Mouse (Mus musculus): ENCODE data around the gene Rabgap1l.

Rabgap1l gene

DNA sequence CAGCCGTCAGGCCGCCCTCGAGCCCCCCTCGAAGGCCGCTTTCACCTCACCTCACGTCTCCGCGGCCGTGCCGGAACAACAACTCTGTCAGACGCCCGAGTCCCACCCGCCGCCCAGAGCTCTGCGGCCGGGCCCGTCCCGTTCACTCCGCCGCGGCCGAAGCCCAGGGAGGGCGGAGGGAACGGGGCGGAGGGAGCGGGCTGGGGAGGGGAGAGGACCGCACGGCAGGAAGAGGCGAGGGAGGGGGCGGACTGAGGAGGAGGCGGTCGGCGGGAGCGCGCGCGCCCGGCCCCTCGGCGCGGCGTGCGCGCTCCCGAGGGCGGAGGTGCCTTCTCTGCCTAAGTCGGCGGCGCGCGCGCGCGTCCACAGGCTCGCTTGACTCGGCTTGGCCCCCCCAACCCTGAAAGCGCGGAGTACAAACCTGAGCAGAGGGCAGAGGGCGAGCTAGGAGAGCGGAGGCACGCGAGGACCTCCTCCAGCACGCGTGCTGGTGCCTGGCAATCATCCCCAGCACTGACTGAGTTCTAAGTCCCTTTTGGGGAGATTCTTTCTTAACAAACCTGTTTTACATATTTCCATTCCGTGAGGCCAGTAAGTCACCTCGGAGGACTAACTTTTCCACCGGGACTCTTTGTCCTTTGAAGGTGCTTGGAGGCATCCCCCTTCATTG is at the start of gene Rabgap1l:
Gene Rabgap1l, minus strand, starts transcription at position 526 of the 670 bp plus-strand sequence.
- peak; percentile 95 for DNase-seq (ENCODE audit: low spot score)

- DNase-seq (ENCODE audit: low spot score), result no peak
Observed at GRCm38 (mm10) chr1:160842567-160842966, 49.6 kb upstream of the Rabgap1l start.

DNA sequence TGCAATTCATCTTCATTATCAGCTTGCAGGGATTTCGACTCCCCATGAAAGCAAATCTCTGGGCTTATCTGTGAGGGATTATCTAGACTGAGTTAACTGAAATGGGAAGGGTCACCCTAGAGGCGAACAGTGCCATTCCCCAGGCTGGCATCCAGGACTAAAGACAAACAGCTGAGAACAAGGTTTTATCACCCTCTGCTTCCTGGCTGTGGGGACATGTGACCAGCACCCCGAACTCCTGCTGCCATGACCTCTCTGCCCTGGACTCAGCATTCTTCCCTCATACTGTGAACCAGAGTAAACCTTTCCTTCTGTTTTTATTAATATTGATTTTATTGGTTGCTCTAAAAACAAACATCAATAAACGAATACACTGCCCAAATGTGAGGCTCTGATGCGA is 47.6 kb upstream of the Rabgap1l start:
- DNase-seq (ENCODE audit: low spot score), result no peak

- DNase-seq (ENCODE audit: low spot score), result no peak
Observed at GRCm38 (mm10) chr1:160839095-160839494, 46.1 kb upstream of the Rabgap1l start.

GRCm38 (mm10) chr1:160834446-160834845 is 41.4 kb upstream of the Rabgap1l start:
- no peak for DNase-seq (ENCODE audit: low spot score)

- DNase-seq (ENCODE audit: low spot score), result no peak
Observed at GRCm38 (mm10) chr1:160832267-160833021, 39.4 kb upstream of the Rabgap1l start.

- no peak for DNase-seq (ENCODE audit: low spot score)
Observed at GRCm38 (mm10) chr1:160830608-160831498, 37.8 kb upstream of the Rabgap1l start.

DNA sequence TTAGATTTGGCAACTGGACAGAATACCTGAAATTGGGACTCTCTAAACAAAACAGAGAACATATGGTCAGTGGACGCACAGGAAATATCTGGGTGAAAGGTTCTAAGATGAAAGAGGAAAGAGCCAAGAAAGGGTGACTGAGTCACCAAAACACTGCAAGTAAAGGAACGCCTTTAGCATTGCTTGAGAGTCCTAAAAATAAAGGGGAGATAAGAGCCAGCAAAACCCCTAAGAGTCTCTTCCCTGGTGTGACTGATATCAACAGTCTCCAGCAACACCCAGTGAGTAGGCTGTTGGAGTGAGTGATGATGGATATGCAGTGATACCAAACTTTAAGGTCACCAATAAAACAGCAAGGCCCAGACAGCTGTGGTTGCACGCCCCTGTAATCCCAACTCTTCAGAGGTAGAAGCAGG is 32.4 kb upstream of the Rabgap1l start:
- DNase-seq (ENCODE audit: low spot score), result no peak

GRCm38 (mm10) chr1:160823638-160824037 is 30.6 kb upstream of the Rabgap1l start:
- no peak for DNase-seq (ENCODE audit: low spot score)

DNA sequence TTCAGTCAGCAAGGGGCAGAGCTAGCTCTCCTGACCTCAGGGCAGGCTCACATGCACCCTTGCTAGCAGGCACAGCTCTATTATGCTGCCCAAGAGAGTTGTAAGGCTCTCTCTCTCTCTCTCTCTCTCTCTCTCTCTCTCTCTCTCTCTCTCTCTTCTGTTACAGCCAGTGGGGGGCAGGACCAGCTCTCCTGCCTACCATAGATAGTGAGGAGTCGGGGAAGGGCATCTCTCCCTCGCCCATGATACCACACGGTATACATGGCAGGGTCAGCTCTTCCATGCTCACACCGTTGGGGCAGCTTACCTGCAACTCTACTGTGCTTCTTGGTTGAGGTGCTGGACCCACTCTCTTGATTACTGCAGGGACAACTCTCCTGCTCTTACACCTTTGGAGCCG is 21.2 kb upstream of the Rabgap1l start:
- no peak for DNase-seq (ENCODE audit: low spot score)

DNA sequence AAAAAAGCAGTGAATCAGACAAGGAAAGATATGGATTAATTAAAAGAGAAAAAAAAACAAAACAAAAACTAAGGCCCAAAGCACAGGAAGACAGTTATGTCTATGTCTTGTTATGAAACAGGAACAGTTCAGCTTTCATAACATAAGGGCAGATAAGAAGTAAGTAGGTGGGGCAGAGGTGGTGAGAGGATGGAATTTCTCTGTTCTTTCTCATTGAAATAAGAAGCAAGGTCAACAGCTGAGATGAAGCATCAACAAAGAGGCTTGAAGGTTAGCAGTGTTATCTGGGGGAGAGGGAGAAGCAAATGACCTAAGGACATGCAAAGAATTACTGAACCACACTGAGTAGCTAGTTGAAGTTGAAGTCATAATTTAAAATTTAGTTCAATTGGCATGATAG is 19.4 kb upstream of the Rabgap1l start:
- DNase-seq (ENCODE audit: low spot score), result no peak

- DNase-seq (ENCODE audit: low spot score), result no peak
Observed at GRCm38 (mm10) chr1:160811930-160812329, 18.9 kb upstream of the Rabgap1l start.

DNA sequence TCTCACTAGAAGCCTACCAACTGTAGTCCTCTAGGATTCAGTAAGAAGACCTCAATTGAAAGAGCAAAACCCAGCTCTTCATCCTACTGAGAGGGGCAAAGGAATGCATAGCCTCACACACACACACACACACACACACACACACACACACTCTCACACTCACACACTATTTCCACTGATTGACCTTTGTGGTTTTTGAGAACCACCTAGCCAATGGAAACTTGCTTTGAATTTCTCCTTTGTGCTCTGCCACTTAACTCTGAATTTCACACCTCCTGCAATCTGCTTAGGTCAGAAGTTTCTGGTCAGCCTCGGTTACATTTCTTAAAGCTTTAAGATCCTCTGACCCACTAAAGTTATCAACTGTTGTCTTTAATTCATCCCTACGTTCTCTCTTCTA is 12.3 kb upstream of the Rabgap1l start:
- DNase-seq (ENCODE audit: low spot score), result no peak

GRCm38 (mm10) chr1:160799972-160800371 is 7.0 kb upstream of the Rabgap1l start:
- no peak for DNase-seq (ENCODE audit: low spot score)

- no peak for DNase-seq (ENCODE audit: low spot score)
Observed at GRCm38 (mm10) chr1:160795016-160795415, 2.0 kb upstream of the Rabgap1l start.

- DNase-seq (ENCODE audit: low spot score), result peak; percentile 3
Observed at GRCm38 (mm10) chr1:160793791-160794757, 1.1 kb upstream of the Rabgap1l start.

DNA sequence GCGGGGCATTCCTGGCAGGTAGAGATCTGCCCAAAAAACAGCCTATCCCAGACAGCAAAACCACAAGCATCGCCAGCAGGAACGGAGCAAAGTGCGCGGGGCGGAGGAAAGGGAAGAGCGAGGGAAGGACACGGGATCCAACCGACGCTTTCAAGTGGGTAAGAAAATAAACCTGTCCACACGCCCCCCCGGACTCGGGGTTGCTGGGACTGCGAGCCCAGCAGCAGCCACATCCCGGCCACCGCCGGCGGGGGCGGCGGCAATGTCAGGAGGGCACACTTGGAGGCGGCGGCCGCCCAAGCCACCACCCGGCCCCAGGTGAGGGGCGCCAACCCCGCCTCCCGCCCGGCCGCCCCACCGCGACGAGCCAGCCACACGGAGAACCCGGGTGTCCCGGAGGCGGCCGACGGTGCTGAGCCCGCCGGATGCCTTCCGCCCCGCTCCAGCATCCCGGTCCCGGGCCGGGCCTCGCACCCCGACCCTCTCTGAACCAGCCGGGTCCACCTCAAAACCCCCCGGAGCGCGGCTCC is 790 bp downstream of the Rabgap1l start:
- DNase-seq (ENCODE audit: low spot score), result peak; percentile 63

DNA sequence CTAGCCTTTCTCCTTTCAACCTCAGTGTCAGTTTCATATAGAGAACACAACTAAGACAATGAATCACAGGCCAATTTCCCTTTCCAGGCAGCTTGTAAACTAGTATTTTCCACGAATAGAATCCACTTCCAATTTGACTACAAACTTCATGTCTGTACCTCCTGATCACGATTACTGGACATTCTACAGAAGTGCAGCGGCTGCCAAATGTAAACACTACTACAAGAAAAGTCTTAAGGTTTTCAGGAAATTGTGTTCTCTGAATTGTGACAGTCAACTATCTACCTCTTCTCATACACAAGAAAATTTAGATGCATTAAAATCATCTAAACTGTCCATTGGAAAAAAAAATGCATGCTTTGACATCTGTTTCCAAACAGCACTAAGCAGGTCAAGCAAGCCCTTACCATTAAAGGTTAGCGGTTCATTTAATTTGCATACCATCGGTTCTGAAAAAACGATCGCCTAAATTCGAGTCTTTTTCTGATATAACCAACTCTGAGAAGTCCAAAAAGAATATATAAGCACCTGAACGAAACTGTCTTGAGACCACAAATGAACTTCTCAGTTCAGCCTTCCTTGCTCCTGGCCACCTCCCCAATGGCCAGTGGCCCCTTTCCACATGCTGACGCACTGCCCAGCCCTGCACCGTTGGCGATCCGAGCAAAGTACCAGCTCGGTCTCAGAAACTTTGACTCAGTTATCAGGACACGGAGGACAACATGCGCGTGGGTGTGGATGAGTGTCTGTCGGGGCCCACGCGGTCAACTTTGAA is 1.4 kb downstream of the Rabgap1l start:
- peak; percentile 42 for DNase-seq (ENCODE audit: low spot score)

- no peak for DNase-seq (ENCODE audit: low spot score)
Observed at GRCm38 (mm10) chr1:160790630-160791029, 2.4 kb downstream of the Rabgap1l start.

DNA sequence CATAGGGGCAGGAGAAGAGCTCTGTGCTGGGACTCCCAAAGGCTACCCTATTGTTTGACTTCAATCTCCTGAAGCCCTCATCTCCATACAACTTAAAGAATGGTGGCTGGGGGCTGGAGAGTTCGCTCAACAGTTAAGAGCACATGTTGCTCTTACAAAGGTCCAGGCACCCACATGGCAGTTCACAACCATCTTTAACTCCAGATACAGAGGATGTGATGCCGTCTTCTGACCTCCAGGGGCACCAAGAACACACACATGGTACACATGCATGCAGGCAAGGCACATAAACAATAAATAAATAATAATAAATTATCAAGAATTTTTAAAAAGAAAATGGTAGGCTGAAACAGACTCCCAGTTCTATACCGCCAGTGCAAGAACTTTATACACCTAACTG is 3.1 kb downstream of the Rabgap1l start:
- no peak for DNase-seq (ENCODE audit: low spot score)
